Mouse (Mus musculus) C2C12 (cell line): ENCODE measurements around the gene Gm10681.
"Not testable (repeated sequence)": the region's sequence is repeated elsewhere in the genome, so short reads cannot be mapped to it uniquely, and the experiment has no call there.

Experiments
- CEBPB ChIP-seq: IDR thresholded peaks from one replicate; pipeline ENCODE4 v1.6.1; 2011; ENCODE audit warnings: low read depth, mild to moderate bottlenecking, control low read depth, moderate library complexity
- CTCF ChIP-seq: IDR thresholded peaks from one replicate; pipeline ENCODE4 v1.5.1; 2011; ENCODE audit not compliant: control insufficient read depth, insufficient read depth, insufficient read length
- MYOD1 ChIP-seq: IDR thresholded peaks from one replicate; pipeline ENCODE4 v1.6.1; 2011; ENCODE audit warnings: low read depth; ENCODE audit not compliant: control insufficient read depth, insufficient read length
- USF1 ChIP-seq: IDR thresholded peaks from one replicate; pipeline ENCODE4 v1.6.1; 2011; ENCODE audit warnings: low read depth, mild to moderate bottlenecking, control low read depth, moderate library complexity

GRCm38 (mm10) chr3:98613540-98613939 lies 24.9 kb upstream of the Gm10681 start:
- TF ChIP-seq CTCF, USF1, MYOD1, CEBPB: not testable (repeated sequence)
